Mouse (Mus musculus): ENCODE results near the gene Olfr315. TPM values are rescaled to one million over a fixed set of nuclear protein-coding genes. Genes with fewer than 3 reads are reported as not detected.
"Not testable (repeated sequence)": the region's sequence is repeated elsewhere in the genome, so short reads cannot be mapped to it uniquely, and the experiment has no call there.

Gene Olfr315
- polyA plus RNA-seq, 1 experiment from 2014 or later, result not detected

DNA sequence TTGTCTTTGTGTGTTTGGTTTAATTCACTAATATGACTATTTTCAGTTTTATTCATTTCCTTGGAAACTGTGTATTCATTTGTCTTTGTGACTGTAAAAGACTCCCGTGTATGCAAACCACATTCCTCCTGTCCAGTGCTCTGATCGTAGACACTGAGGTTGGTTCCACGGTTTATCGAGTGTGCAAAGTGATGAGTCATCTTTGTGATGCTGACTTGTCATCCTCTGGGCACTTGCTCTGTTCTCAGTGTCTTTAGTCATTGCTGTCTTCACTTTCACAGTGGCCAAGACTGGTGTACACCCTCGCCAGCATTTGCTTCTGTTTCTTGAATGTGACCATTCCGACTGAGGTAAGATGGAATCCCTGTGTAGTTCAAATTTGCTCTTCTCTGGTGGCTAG lies 17.7 kb downstream of the Olfr315 start:
- Histone ChIP-seq H3K27me3 (ENCODE audit: insufficient read depth, poor library complexity, severe bottlenecking) (no peaks in the 10 kb centered on the region), H3K4me1 (no peaks in the 10 kb centered on the region), H3K9me3 (no peaks in the 10 kb centered on the region), H3K36me3 (no peaks in the 10 kb centered on the region), H3K27ac (no peak overlapping the region), H3K4me3 (no peak overlapping the region)
- 79% methylated on average over 6 of the region's 6 CpGs for WGBS
- DNase-seq (ENCODE audit: low spot score), result no peak

DNA sequence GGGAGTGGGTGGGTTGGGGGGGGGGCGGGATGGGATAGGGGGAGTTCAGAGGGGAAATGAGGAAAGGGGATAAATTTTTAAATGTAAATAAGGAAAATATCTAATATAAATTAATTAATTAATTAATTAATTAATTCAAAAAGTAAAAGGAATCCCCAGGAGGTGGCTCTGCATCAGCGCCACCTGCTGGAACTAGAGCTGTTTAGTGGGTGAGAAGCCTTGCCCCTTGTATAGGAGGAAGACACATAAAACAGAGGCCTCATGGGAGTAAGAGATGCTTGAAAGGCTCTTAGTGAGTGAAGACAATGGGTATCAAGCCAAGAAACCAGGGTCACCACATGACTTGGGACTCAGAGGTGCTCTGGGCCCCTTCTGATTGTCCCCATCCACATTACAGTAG lies 22.9 kb downstream of the Olfr315 start:
- Histone ChIP-seq H3K36me3 (no peaks in the 10 kb centered on the region), H3K4me1 (no peaks in the 10 kb centered on the region), H3K4me3 (no peak overlapping the region), H3K27ac (no peak overlapping the region), H3K27me3 (ENCODE audit: insufficient read depth, poor library complexity, severe bottlenecking) (no peaks in the 10 kb centered on the region), H3K9me3 (no peaks in the 10 kb centered on the region)
- no peak for DNase-seq (ENCODE audit: low spot score)
- WGBS, result 81% methylated on average over 2 of the region's 2 CpGs

DNA sequence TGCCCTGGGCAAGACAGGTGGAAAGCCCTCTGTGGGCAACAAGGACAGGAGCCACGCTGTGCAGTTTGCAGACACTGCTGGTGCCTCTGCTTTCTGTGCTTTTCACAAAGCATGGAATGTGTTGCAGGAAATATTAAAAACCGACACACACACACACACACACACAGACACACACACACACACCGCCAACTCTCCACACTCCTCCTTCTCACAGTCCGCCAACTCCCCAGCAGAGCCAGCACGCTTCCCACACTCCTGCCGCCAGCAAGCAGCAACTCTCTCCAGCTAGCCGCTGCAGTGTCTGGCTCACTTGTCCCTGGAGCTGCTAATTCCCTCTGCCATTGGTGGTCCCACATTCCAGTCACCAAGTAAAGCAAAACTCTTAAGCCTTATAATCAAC lies 23.9 kb downstream of the Olfr315 start:
- no peak overlapping the region for H3K4me3 ChIP-seq
- no peak for DNase-seq (ENCODE audit: low spot score)
- H3K36me3 ChIP-seq, result no peaks in the 10 kb centered on the region
- 72% methylated on average over 7 of the region's 7 CpGs for WGBS
- no peaks in the 10 kb centered on the region for H3K9me3 ChIP-seq
- H3K27ac ChIP-seq, result no peak overlapping the region
- H3K4me1 ChIP-seq, result peaks cover 8% of the 10 kb centered on the region
- no peaks in the 10 kb centered on the region for H3K27me3 ChIP-seq (ENCODE audit: insufficient read depth, poor library complexity, severe bottlenecking)

DNA sequence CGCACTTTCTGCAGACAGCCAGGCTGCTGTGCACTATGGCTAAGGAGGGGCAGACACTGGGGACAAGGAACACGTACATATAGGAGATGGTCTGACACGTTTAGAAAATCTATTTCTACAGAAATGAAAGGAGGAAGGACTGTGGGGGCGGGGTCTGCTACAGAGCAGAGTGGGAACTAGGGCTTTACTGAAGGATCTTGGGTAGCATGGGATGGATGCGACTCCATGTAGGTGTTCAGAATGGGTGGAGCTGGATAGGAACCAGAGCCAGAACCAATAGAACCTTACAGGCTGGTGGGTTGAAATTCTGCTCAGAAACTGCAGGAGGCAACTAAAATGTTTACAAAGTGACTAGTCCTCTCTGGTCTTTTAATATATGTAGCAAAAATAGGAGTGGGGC lies 26.8 kb downstream of the Olfr315 start:
- WGBS, result 80% methylated on average over 5 of the region's 5 CpGs
- no peaks in the 10 kb centered on the region for H3K36me3 ChIP-seq
- no peaks in the 10 kb centered on the region for H3K27me3 ChIP-seq (ENCODE audit: insufficient read depth, poor library complexity, severe bottlenecking)
- peaks cover 14% of the 10 kb centered on the region for H3K4me1 ChIP-seq
- H3K4me3 ChIP-seq, result no peak overlapping the region
- no peak for DNase-seq (ENCODE audit: low spot score)
- H3K27ac ChIP-seq, result no peak overlapping the region
- no peaks in the 10 kb centered on the region for H3K9me3 ChIP-seq

DNA sequence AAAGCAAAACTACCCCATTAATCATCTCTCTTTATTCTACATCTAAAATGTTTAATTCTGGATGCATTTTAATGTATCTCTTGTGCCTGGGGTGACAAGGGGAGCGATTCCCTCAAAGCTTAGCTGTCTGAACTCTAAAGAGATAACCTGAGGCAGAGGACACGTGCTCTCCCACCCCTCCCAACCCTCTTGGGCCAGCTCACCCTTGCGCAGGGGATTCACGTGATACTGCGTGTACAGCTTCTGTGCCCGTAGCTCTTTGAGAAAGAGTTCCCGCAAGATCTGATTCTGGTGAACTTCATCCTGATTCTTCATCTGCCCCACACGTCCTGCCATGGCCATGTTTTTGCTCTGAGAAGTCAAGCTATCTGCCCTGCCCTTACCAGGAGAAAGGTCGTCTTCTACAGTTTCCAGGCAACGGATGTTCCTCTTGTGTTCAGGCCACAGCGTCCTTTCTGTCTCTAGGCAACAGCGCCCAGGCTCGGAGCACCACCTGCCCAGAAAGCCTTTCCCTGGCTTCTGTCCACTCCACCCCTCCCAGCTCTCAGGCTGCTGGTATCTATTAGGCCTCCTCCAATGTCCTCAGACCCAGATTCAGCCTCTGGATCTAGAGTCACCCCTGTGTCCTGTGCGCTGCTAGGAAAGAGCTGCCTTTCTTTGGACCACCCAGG lies 28.7 kb downstream of the Olfr315 start, which contains the start of gene Fam183b:
TSS of gene Fam183b (minus strand) at position 403 of the 671 bp plus-strand sequence.
- 44% methylated on average over 14 of the region's 14 CpGs for WGBS
- no peak within 1 kb of the TSS for H3K27ac ChIP-seq
- H3K4me3 ChIP-seq, result peak within 1 kb of the TSS; percentile 24; the same call in 1 of the 2 replicates
- peak; percentile 78 for DNase-seq (ENCODE audit: low spot score)
- peaks cover 14% of the 10 kb centered on the region for H3K4me1 ChIP-seq
- no peaks in the 10 kb centered on the region for H3K36me3 ChIP-seq
- no peaks in the 10 kb centered on the region for H3K27me3 ChIP-seq (ENCODE audit: insufficient read depth, poor library complexity, severe bottlenecking)
- no peaks in the 10 kb centered on the region for H3K9me3 ChIP-seq

DNA sequence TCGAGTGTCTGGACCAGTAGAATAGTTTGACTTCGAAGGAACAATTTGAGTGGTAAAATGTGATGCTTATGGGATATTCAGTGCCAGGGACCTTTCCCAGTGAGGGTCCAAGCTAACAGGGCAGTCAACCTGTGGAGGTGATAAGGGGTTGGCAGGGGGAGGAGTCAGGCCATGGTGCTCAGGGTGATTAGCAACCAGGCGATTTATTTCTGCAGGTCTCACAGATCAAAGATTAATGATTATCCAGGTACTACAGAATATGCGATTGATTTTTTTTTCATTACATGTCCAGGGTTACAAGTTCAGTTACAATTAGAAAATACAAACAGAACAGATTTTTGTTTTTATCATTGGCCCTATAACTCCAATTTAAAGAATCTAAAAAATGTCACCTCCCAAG lies 30.9 kb downstream of the Olfr315 start:
- Histone ChIP-seq H3K9me3 (no peaks in the 10 kb centered on the region), H3K36me3 (no peaks in the 10 kb centered on the region), H3K27ac (no peak overlapping the region), H3K27me3 (ENCODE audit: insufficient read depth, poor library complexity, severe bottlenecking) (no peaks in the 10 kb centered on the region), H3K4me1 (peaks cover 14% of the 10 kb centered on the region), H3K4me3 (no peak overlapping the region)
- 67% methylated on average over 4 of the region's 4 CpGs for WGBS
- no peak for DNase-seq (ENCODE audit: low spot score)

DNA sequence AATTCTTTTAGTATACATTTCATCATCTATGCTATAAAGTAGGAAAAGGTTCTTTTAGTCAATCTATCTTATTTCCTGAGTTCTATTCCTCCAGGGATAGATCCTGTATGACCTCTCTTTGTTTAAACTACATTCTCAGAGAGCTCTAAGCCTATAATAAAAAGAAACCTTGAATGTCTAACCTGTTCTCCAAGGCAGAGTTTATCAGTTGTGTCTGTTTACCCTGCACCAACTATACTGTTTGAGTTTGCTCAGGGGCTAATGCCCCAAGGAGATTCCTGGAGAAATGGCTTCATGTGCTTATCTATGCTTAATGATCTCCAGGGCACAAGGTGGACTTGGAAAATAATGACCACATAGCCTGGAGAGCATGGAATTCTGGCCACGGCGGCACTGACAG lies 31.4 kb downstream of the Olfr315 start:
- 68% methylated on average over 2 of the region's 2 CpGs for WGBS
- Histone ChIP-seq H3K27ac (no peak overlapping the region), H3K9me3 (no peaks in the 10 kb centered on the region), H3K4me3 (no peak overlapping the region), H3K36me3 (no peaks in the 10 kb centered on the region), H3K4me1 (peaks cover 14% of the 10 kb centered on the region), H3K27me3 (ENCODE audit: insufficient read depth, poor library complexity, severe bottlenecking) (no peaks in the 10 kb centered on the region)
- no peak for DNase-seq (ENCODE audit: low spot score)

DNA sequence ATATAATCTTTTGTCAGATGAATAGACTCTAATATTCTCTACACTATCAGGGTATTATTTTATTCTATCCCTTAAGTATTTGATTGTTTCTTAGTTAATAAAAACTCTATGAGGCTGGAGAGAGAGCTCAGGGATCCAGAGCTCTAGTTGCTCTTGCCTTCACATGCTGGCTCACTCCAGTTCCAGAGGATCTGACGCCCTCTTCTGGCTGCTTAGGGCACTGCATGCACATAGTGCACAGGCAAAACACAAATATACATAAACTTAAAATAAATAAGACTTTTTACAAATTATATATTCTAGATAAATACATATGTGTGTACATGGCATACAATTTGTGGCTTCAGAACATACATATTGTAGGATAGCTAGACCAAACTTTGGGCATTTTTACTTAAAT lies 39.0 kb downstream of the Olfr315 start:
- H3K9me3 ChIP-seq, result no peaks in the 10 kb centered on the region
- no peaks in the 10 kb centered on the region for H3K4me1 ChIP-seq
- WGBS, result 8% methylated on average over 1 of the region's 1 CpGs
- no peak overlapping the region for H3K4me3 ChIP-seq
- no peak overlapping the region for H3K27ac ChIP-seq
- no peak for DNase-seq (ENCODE audit: low spot score)
- no peaks in the 10 kb centered on the region for H3K36me3 ChIP-seq
- no peaks in the 10 kb centered on the region for H3K27me3 ChIP-seq (ENCODE audit: insufficient read depth, poor library complexity, severe bottlenecking)

DNA sequence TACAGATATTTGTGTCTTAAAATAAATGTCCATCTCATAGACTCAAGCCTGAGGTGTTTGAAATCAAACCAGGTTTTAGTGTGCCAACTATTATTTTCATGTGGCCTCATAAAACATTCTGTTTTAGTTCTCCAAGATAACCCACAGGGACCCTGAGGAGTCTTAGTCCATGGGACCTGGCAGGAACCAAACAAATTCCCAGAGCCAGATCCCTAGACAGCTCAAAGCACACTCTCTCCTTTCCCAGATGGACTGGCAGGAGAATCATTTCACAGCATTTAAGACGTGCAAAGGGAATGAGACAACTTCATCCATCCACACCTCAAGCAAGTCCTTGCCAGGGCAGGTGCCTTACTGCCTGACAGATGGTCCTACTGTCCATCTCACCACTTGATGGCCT lies 41.7 kb downstream of the Olfr315 start, which contains the start of gene Olfr313:
TSS of gene Olfr313 (plus strand) at position 301 of the 400 bp plus-strand sequence.
- not testable (repeated sequence) for H3K36me3 ChIP-seq; H3K4me3 ChIP-seq; H3K4me1 ChIP-seq; H3K27ac ChIP-seq; DNase-seq (ENCODE audit: low spot score); H3K9me3 ChIP-seq; H3K27me3 ChIP-seq (ENCODE audit: insufficient read depth, poor library complexity, severe bottlenecking)
- 58% methylated on average over 1 of the region's 1 CpGs for WGBS

DNA sequence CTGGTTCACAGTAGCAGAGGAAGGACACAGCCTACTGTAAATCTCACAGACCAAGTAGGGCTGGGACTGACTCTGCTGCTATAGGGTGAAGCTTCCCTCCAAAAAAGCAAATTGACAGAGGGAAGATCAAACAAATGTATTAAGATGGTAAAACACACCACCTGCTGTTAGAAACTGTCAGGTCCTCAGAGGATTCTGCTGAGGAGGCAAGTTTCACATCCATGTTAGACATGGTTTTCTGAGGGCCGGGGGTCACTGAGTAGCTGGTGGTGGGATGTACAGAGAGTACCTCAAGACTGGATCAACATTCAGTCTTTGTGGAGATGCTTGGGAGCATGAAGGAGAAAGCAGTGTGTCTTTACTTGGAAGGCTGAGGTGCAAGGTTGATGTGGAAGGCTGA lies 42.7 kb downstream of the Olfr315 start:
- 78% methylated on average over 1 of the region's 1 CpGs for WGBS
- Histone ChIP-seq H3K27me3 (ENCODE audit: insufficient read depth, poor library complexity, severe bottlenecking) (no peaks in the 10 kb centered on the region), H3K36me3 (no peaks in the 10 kb centered on the region)

DNA sequence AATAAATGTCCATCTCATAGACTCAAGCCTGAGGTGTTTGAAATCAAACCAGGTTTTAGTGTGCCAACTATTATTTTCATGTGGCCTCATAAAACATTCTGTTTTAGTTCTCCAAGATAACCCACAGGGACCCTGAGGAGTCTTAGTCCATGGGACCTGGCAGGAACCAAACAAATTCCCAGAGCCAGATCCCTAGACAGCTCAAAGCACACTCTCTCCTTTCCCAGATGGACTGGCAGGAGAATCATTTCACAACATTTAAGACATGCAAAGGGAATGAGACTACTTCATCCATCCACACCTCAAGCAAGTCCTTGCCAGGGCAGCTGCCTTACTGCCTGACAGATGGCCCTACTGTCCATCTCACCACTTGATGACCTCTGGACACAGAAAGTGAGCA lies 55.9 kb downstream of the Olfr315 start, which contains the start of gene Olfr312:
TSS of gene Olfr312 (plus strand) at position 301 of the 400 bp plus-strand sequence.
- not testable (repeated sequence) for H3K9me3 ChIP-seq; DNase-seq (ENCODE audit: low spot score); H3K27me3 ChIP-seq (ENCODE audit: insufficient read depth, poor library complexity, severe bottlenecking); H3K4me1 ChIP-seq; H3K4me3 ChIP-seq; H3K27ac ChIP-seq; H3K36me3 ChIP-seq

More for the DNA sequence above, 42.7 kb downstream of the Olfr315 start:
- H3K27ac ChIP-seq, result no peak overlapping the region
- no peaks in the 10 kb centered on the region for H3K9me3 ChIP-seq
- no peak overlapping the region for H3K4me3 ChIP-seq
- no peak for DNase-seq (ENCODE audit: low spot score)
- H3K4me1 ChIP-seq, result no peaks in the 10 kb centered on the region

DNA sequence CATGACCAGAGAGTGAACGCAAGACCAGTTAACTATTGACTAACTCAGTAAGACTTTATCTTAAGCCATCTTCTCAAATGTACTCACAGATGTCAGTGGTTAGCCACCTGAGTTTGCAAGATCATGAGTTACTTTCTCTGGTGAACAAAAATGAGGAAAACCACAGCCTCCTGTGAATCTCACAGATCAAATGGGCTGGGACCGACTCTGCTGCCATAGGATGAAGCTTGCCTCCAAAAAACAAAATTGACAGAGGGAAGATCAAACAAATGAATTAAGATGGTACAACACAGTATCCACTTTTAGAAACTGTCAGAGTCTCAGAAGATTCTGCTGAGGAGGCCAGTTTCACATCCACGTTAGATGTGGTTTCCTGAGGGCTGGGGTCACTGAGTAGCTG lies 56.8 kb downstream of the Olfr315 start:
- Histone ChIP-seq H3K27me3 (ENCODE audit: insufficient read depth, poor library complexity, severe bottlenecking) (no peaks in the 10 kb centered on the region), H3K9me3 (no peaks in the 10 kb centered on the region), H3K4me3 (no peak overlapping the region), H3K27ac (no peak overlapping the region), H3K36me3 (no peaks in the 10 kb centered on the region), H3K4me1 (no peaks in the 10 kb centered on the region)
- no peak for DNase-seq (ENCODE audit: low spot score)
- WGBS, result 79% methylated on average over 3 of the region's 3 CpGs

All from heart, embryonic 10.5 days (tissue).